Mouse (Mus musculus): ENCODE data around the gene Wdr53. TPM values are rescaled to one million over a fixed set of nuclear protein-coding genes. Genes with fewer than 3 reads are reported as not detected.

Gene Wdr53
- total and polyA plus RNA-seq, 3 experiments: 22.7 to 57.3 (median 28.6) TPM

GRCm38 (mm10) chr16:32200256-32201003 is 46.6 kb upstream of the Wdr53 start:
- Histone ChIP-seq H3K4me2 (ENCODE audit: insufficient read depth, low read depth, poor library complexity, severe bottlenecking) (no peak overlapping the region), H3K79me2 (replicated peaks; ENCODE audit: control insufficient read depth, extremely low read depth, insufficient read depth, poor library complexity, severe bottlenecking) (no peaks in the 10 kb centered on the region), H3K36me3 (replicated peaks in 1 of 2; ENCODE audit: control insufficient read depth in 1 of 2, insufficient read depth in 1 of 2, low read length in 1 of 2) (no peaks in the 10 kb centered on the region), H3K27ac (ENCODE audit: insufficient read depth, low read depth) (no peak overlapping the region), H3K9ac (ENCODE audit: insufficient read depth, low read depth) (no peak overlapping the region), H3K4me1 (ENCODE audit: control insufficient read depth in 1 of 2, insufficient read depth in 2 of 2) (peaks cover 0 to 9% of the 10 kb centered on the region in 2 experiments; a peak in 1 of 4 replicates), H3K27me3 (replicated peaks) (no peaks in the 10 kb centered on the region), H3K9me3 (replicated peaks; ENCODE audit: low read length) (peaks cover 9% of the 10 kb centered on the region), H3K4me3 (replicated peaks in 1 of 3; ENCODE audit: low read depth in 2 of 3, low read length in 2 of 3, poor library complexity in 1 of 3) (no peak overlapping the region)
- TF ChIP-seq SMC3 (IDR thresholded peaks at IDR 0.05; ENCODE audit: low read depth, low read length) (no peak), ELF1 (IDR thresholded peaks at IDR 0.05; ENCODE audit: low read depth, low read length) (no peak), MAX (IDR thresholded peaks at IDR 0.05; ENCODE audit: low read length) (no peak), TCF12 (IDR thresholded peaks at IDR 0.05; ENCODE audit: low read depth, low read length) (no peak), E2F4 (IDR thresholded peaks at IDR 0.05; ENCODE audit: insufficient replicate concordance, low read depth, low read length) (no peak), EP300 (IDR thresholded peaks at IDR 0.05; ENCODE audit: low read length) (no peak), PAX5 (IDR thresholded peaks at IDR 0.05; ENCODE audit: low read length) (no peak), ZNF384 (IDR thresholded peaks at IDR 0.05; ENCODE audit: low read depth, low read length) (no peak), NRF1 (IDR thresholded peaks at IDR 0.05; ENCODE audit: low read depth, low read length) (no peak), JUND (conservative IDR thresholded peaks at IDR 0.05; ENCODE audit: low read depth, low read length) (no peak), RCOR1 (conservative IDR thresholded peaks at IDR 0.05; ENCODE audit: low read depth, low read length) (no peak), CTCF (conservative IDR thresholded peaks at IDR 0.05 in 1 of 2, IDR thresholded peaks at IDR 0.05 in 1 of 2; ENCODE audit: low read depth in 2 of 2, low read length in 2 of 2) (no peak), MAZ (IDR thresholded peaks at IDR 0.05; ENCODE audit: low read depth, low read length) (no peak)
- DNase-seq (ENCODE audit: extremely low read depth): no peak
- in situ Hi-C loops (cut with MboI; ENCODE audit: low pct_ligation_motif_present, low pct_unique_long_range_greater_than_20kb, low sequenced_read_pairs) (loop anchor here (5.0 kb wide), 2 partner anchors 33 to 88 kb away; partner anchors contain the start of gene Nrros), dilution Hi-C loops (cut with MboI; ENCODE audit: extremely low pct_ligation_motif_present, extremely low pct_unique_long_range_greater_than_20kb, low sequenced_read_pairs) (no loop called here)

DNA sequence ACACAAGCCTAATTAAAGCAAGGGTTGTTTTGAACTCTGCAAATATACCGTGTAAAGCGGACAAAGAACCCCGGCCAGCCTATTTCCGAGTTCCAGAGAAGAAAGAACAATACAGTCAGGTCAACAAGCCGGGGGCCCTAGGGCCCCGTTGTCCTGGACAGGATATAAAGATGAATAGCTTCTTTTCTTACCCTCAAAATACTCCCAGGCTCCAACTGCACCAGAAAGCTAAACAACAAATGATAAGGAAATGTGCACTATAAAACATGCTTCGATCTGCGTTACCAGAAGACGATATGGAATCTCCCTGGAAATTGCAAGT is 46.1 kb upstream of the Wdr53 start:
- H3K9me3 ChIP-seq (replicated peaks; ENCODE audit: low read length): peaks cover 9% of the 10 kb centered on the region
- TF ChIP-seq MYC (IDR thresholded peaks at IDR 0.05; ENCODE audit: low read depth, low read length) (no peak), JUND (conservative IDR thresholded peaks at IDR 0.05; ENCODE audit: low read depth, low read length) (no peak), E2F4 (IDR thresholded peaks at IDR 0.05; ENCODE audit: insufficient replicate concordance, low read depth, low read length) (no peak), MXI1 (IDR thresholded peaks at IDR 0.05; ENCODE audit: low read depth, low read length) (no peak), ELF1 (IDR thresholded peaks at IDR 0.05; ENCODE audit: low read depth, low read length) (no peak), SIN3A (IDR thresholded peaks at IDR 0.05; ENCODE audit: low read length) (no peak), NELFE (IDR thresholded peaks at IDR 0.05; ENCODE audit: low read depth, low read length) (no peak), ZNF384 (IDR thresholded peaks at IDR 0.05; ENCODE audit: low read depth, low read length) (no peak), USF1 (IDR thresholded peaks at IDR 0.05; ENCODE audit: low read depth, low read length) (no peak), SMC3 (IDR thresholded peaks at IDR 0.05; ENCODE audit: low read depth, low read length) (no peak)
- DNase-seq (ENCODE audit: extremely low read depth): no peak
- no peaks in the 10 kb centered on the region for H3K36me3 ChIP-seq (replicated peaks in 1 of 2; ENCODE audit: control insufficient read depth in 1 of 2, insufficient read depth in 1 of 2, low read length in 1 of 2)
- peaks cover 0 to 9% of the 10 kb centered on the region in 2 experiments; a peak in 1 of 4 replicates for H3K4me1 ChIP-seq (ENCODE audit: control insufficient read depth in 1 of 2, insufficient read depth in 2 of 2)
- no peak overlapping the region for H3K27ac ChIP-seq (ENCODE audit: insufficient read depth, low read depth)
- H3K4me3 ChIP-seq (replicated peaks in 1 of 3; ENCODE audit: low read depth in 2 of 3, low read length in 2 of 3, poor library complexity in 1 of 3): no peak overlapping the region
- dilution Hi-C loops (cut with MboI; ENCODE audit: extremely low pct_ligation_motif_present, extremely low pct_unique_long_range_greater_than_20kb, low sequenced_read_pairs): no loop called here
- no peaks in the 10 kb centered on the region for H3K79me2 ChIP-seq (replicated peaks; ENCODE audit: control insufficient read depth, extremely low read depth, insufficient read depth, poor library complexity, severe bottlenecking)
- H3K27me3 ChIP-seq (replicated peaks): no peaks in the 10 kb centered on the region
- no peak overlapping the region for H3K9ac ChIP-seq (ENCODE audit: insufficient read depth, low read depth)
- H3K4me2 ChIP-seq (ENCODE audit: insufficient read depth, low read depth, poor library complexity, severe bottlenecking): no peak overlapping the region
- in situ Hi-C loops (cut with MboI; ENCODE audit: low pct_ligation_motif_present, low pct_unique_long_range_greater_than_20kb, low sequenced_read_pairs): loop anchor here (5.0 kb wide), 2 partner anchors 34 to 89 kb away; partner anchors contain the start of gene Nrros
